Comparison of ENCODE assay signal across 7 mouse cellular contexts in genomic region chr7:127769651-127770038, GRCm38 (mm10). TPM values are rescaled to one million over a fixed set of nuclear protein-coding genes. Genes with fewer than 3 reads are reported as not detected.
DNase-seq lines count a peak whose midpoint lies in the region; ATAC-seq and TF ChIP-seq lines count a peak whose summit lies in the region.

Gene Orai3, plus strand, starts transcription at chr7:127769815.

- peak within 1 kb of the TSS; percentile 77 for H3K4me3 ChIP-seq in embryonic facial prominence, embryonic 10.5 days
- peak within 1 kb of the TSS; percentile 80 for H3K4me3 ChIP-seq in intestine, postnatal 0 days (ENCODE audit: low read depth, low read length)
- H3K4me3 ChIP-seq in limb, embryonic 11.5 days (ENCODE audit: low read depth, low read length), result peak within 1 kb of the TSS; percentile 71
- H3K4me3 ChIP-seq in midbrain, embryonic 13.5 days (replicated peaks), result peak within 1 kb of the TSS; percentile 42

- peaks cover 48% of the 10 kb centered on the region for H3K4me1 ChIP-seq in embryonic facial prominence, embryonic 10.5 days
- H3K4me1 ChIP-seq in intestine, postnatal 0 days (replicated peaks; ENCODE audit: control insufficient read depth, insufficient read depth, low read length), result peaks cover 3% of the 10 kb centered on the region; the same call in 1 of the 2 replicates
- peaks cover 12% of the 10 kb centered on the region for H3K4me1 ChIP-seq in limb, embryonic 11.5 days (ENCODE audit: control insufficient read depth, insufficient read depth, low read length)
- peaks cover 31% of the 10 kb centered on the region for H3K4me1 ChIP-seq in midbrain, embryonic 13.5 days (replicated peaks)

- H3K9me3 ChIP-seq in embryonic facial prominence, embryonic 10.5 days, result no peaks in the 10 kb centered on the region
- H3K9me3 ChIP-seq in intestine, postnatal 0 days (ENCODE audit: control insufficient read depth), result no peaks in the 10 kb centered on the region
- no peaks in the 10 kb centered on the region for H3K9me3 ChIP-seq in limb, embryonic 11.5 days (ENCODE audit: control insufficient read depth, low read length)
- no peaks in the 10 kb centered on the region for H3K9me3 ChIP-seq in midbrain, embryonic 13.5 days

- peaks cover 40% of the 10 kb centered on the region for H3K36me3 ChIP-seq in embryonic facial prominence, embryonic 10.5 days (replicated peaks)
- H3K36me3 ChIP-seq in intestine, postnatal 0 days (ENCODE audit: control insufficient read depth, insufficient read depth), result peaks cover 21% of the 10 kb centered on the region
- peaks cover 11% of the 10 kb centered on the region for H3K36me3 ChIP-seq in limb, embryonic 11.5 days (ENCODE audit: control insufficient read depth, insufficient read depth, low read length)
- H3K36me3 ChIP-seq in midbrain, embryonic 13.5 days, result peaks cover 39% of the 10 kb centered on the region

- no peak for TF ChIP-seq CTCF in intestine, postnatal 0 days (IDR thresholded peaks at IDR 0.05; ENCODE audit: low read depth)

- H3K27ac ChIP-seq in embryonic facial prominence, embryonic 10.5 days (replicated peaks), result peak within 1 kb of the TSS; percentile 95
- peak within 1 kb of the TSS; percentile 79 for H3K27ac ChIP-seq in intestine, postnatal 0 days (ENCODE audit: low read depth, low read length)
- peak within 1 kb of the TSS; percentile 89 for H3K27ac ChIP-seq in limb, embryonic 11.5 days (replicated peaks; ENCODE audit: low read depth, low read length)
- H3K27ac ChIP-seq in midbrain, embryonic 13.5 days, result peak within 1 kb of the TSS; percentile 73

- H3K9ac ChIP-seq in intestine, postnatal 0 days (ENCODE audit: low read depth, low read length), result peak within 1 kb of the TSS; percentile 84
- peak within 1 kb of the TSS; percentile 84 for H3K9ac ChIP-seq in limb, embryonic 11.5 days (ENCODE audit: low read length)
- H3K9ac ChIP-seq in midbrain, embryonic 13.5 days (replicated peaks), result peak within 1 kb of the TSS; percentile 73

- WGBS in embryonic facial prominence, embryonic 10.5 days, result 0% methylated on average over 24 of the region's 24 CpGs
- WGBS in intestine, postnatal 0 days, result 1% methylated on average over 24 of the region's 24 CpGs
- WGBS in limb, embryonic 11.5 days, result under 1% methylated on average over 24 of the region's 24 CpGs
- under 1% methylated on average over 24 of the region's 24 CpGs for WGBS in midbrain, embryonic 13.5 days

- H3K4me2 ChIP-seq in intestine, postnatal 0 days (replicated peaks; ENCODE audit: low read depth), result peak within 1 kb of the TSS; percentile 97
- peak within 1 kb of the TSS; percentile 97 for H3K4me2 ChIP-seq in limb, embryonic 11.5 days (ENCODE audit: low read depth, severe bottlenecking)
- peak within 1 kb of the TSS; percentile 67 for H3K4me2 ChIP-seq in midbrain, embryonic 13.5 days (replicated peaks)

- DNase-seq in adrenal gland, adult 8-10 months, result peak; percentile 88
- DNase-seq in embryonic facial prominence, embryonic 10.5 days (ENCODE audit: low spot score), result peak; percentile 87
- DNase-seq in gonadal fat pad, adult 2 months (ENCODE audit: low read depth), result no peak
- peak; percentile 85 for DNase-seq in limb, embryonic 11.5 days (ENCODE audit: low spot score)
- peak; percentile 81 to 91 for DNase-seq in spleen, adult 18-20 months

- ATAC-seq in intestine, postnatal 0 days, result peak; percentile 60
- peak; percentile 61 for ATAC-seq in limb, embryonic 11.5 days (ENCODE audit: insufficient number of reproducible peaks, low FRiP score, low TSS enrichment, low read depth)
- ATAC-seq in midbrain, embryonic 13.5 days, result peak; percentile 55

- H3K27me3 ChIP-seq in embryonic facial prominence, embryonic 10.5 days (replicated peaks; ENCODE audit: low read depth, poor library complexity, severe bottlenecking), result no peaks in the 10 kb centered on the region
- no peaks in the 10 kb centered on the region for H3K27me3 ChIP-seq in intestine, postnatal 0 days (replicated peaks; ENCODE audit: control insufficient read depth, insufficient read depth, low read length)
- H3K27me3 ChIP-seq in limb, embryonic 11.5 days (ENCODE audit: control insufficient read depth, insufficient read depth, low read length), result no peaks in the 10 kb centered on the region
- no peaks in the 10 kb centered on the region for H3K27me3 ChIP-seq in midbrain, embryonic 13.5 days

RNA-seq across cellular contexts. Expression of gene Orai3, which starts in this region (rescaled TPM):
- total RNA-seq in adrenal gland, adult 8-10 months (2022), result 10 to 100 TPM; 30.1 to 37.2 (median 35.0) TPM
- polyA plus RNA-seq in embryonic facial prominence, embryonic 10.5 days (2016; fragmentation: Nextera tagmentation; extraction: Ambion mirVana), result 12.9 and 13.6 TPM in 2 replicates
- 27.1 and 37.9 TPM in 2 replicates for polyA plus RNA-seq in gonadal fat pad, adult 2 months (2012; rRNA removed)
- 18.7 and 21.8 TPM in 2 replicates for polyA plus RNA-seq in intestine, postnatal 0 days (2015; fragmentation: Nextera tagmentation; extraction: Ambion mirVana)
- 11.7 and 12.3 TPM in 2 replicates for polyA plus RNA-seq in limb, embryonic 11.5 days (2014; fragmentation: Nextera tagmentation; extraction: Ambion mirVana)
- polyA plus RNA-seq in midbrain, embryonic 13.5 days (2015; fragmentation: Nextera tagmentation; extraction: Ambion mirVana), result 5.9 and 6.1 TPM in 2 replicates
